Mouse (Mus musculus) CD4-positive helper T cell, adult 2 months (primary cell): Measurements from ENCODE around the gene Kif1bp.
A peak's percentile ranks its signal among the peaks of the same experiment; 100 is the strongest.
"Not testable (repeated sequence)": the region's sequence is repeated elsewhere in the genome, so short reads cannot be mapped to it uniquely, and the experiment has no call there.

ENCODE experiments used
- DNase-seq: peaks from one replicate; pipeline ENCODE4 v3.0.0-alpha.2; 2012; ENCODE audit warnings: low read depth, missing footprints, low spot score

The Kif1bp gene

GRCm38 (mm10) chr10:62578338-62579100, at the start of gene Kif1bp:
Gene Kif1bp (minus strand): TSS chr10:62578457.
- peak; percentile 98 for DNase-seq

- no peak for DNase-seq
Measured at GRCm38 (mm10) chr10:62604161-62604560, 25.9 kb upstream of the Kif1bp start.

GRCm38 (mm10) chr10:62603233-62604030, 25.2 kb upstream of the Kif1bp start:
- DNase-seq = peak; percentile 48

- peak; percentile 96 for DNase-seq
Measured at GRCm38 (mm10) chr10:62602177-62603040, 24.2 kb upstream of the Kif1bp start, which contains the start of gene Ddx21. Gene Ddx21 (minus strand): TSS chr10:62602281.

GRCm38 (mm10) chr10:62601833-62602176, 23.5 kb upstream of the Kif1bp start:
- no peak for DNase-seq

GRCm38 (mm10) chr10:62601053-62601791, 23.0 kb upstream of the Kif1bp start:
- DNase-seq = peak; percentile 71

GRCm38 (mm10) chr10:62600056-62600455, 21.8 kb upstream of the Kif1bp start:
- peak; percentile 57 for DNase-seq

GRCm38 (mm10) chr10:62599311-62599710, 21.1 kb upstream of the Kif1bp start:
- not testable (repeated sequence) for DNase-seq

- DNase-seq = no peak
Measured at GRCm38 (mm10) chr10:62592496-62592895, 14.2 kb upstream of the Kif1bp start.

GRCm38 (mm10) chr10:62590200-62590599, 11.9 kb upstream of the Kif1bp start:
- DNase-seq = peak; percentile 92

GRCm38 (mm10) chr10:62588616-62589015, 10.4 kb upstream of the Kif1bp start:
- DNase-seq = no peak

GRCm38 (mm10) chr10:62583245-62583644, 5.0 kb upstream of the Kif1bp start:
- no peak for DNase-seq

GRCm38 (mm10) chr10:62582701-62583100, 4.4 kb upstream of the Kif1bp start:
- DNase-seq = no peak

GRCm38 (mm10) chr10:62582263-62582662, 4.0 kb upstream of the Kif1bp start:
- DNase-seq = no peak

GRCm38 (mm10) chr10:62579129-62579528, 872 bp upstream of the Kif1bp start:
- DNase-seq = not testable (repeated sequence)

- DNase-seq = no peak
Measured at GRCm38 (mm10) chr10:62577673-62578337, 452 bp downstream of the Kif1bp start.

GRCm38 (mm10) chr10:62575001-62575400, 3.3 kb downstream of the Kif1bp start:
- DNase-seq = no peak

GRCm38 (mm10) chr10:62570126-62570871, 8.0 kb downstream of the Kif1bp start:
- DNase-seq = no peak

GRCm38 (mm10) chr10:62568861-62569260, 9.4 kb downstream of the Kif1bp start:
- no peak for DNase-seq

- peak; percentile 59 for DNase-seq
Measured at GRCm38 (mm10) chr10:62557736-62558135, 20.5 kb downstream of the Kif1bp start.
